Mouse (Mus musculus): ENCODE measurements around the gene Nme1.

The Nme1 gene

DNA sequence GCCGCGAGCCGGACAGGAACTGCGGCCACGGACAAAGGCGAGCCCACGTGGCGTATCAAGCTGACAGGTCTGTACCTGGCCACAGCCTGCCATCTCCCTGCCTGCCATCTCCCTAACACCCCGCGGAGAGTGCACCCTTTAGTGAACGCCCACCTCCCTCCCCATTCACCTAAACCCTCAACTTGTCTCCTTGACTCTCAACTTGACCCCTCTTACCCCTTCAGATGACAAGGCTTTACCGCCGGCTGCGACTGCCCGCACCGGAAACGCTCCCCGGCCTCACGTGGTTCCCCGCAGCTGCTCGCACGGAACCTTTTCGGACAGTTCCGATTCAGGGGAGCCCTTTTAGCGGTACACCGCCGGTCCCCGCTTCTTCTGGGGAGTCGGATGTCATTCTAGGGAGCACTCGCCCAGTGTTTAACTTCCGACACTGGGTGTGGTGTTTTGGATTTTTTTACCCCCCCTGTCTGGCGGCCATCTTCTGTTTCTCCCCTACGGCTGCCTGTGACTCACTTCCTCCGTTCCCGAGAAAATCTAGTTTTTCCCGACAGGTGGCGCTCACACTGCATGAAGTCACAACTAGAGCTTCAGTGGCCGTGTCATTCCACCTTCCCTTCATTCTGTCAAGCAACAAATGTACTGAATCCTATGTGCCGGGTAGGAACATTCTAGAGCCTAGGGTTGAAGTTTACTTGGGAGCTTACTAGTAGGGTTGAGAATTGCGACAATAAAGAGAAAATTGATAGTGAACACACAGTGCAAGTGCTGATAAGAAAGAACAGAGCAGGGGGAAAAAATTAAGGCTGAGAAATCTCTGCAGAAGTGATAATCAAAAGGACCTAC, at the start of gene Nme1, which contains the start of gene Gm20390:
Nme1 (minus strand) TSS at position 517 of the 843 bp plus-strand sequence.
Gm20390 (minus strand) TSS at position 289 of the 843 bp plus-strand sequence.
- DNase-seq: peak; percentile 97

DNA sequence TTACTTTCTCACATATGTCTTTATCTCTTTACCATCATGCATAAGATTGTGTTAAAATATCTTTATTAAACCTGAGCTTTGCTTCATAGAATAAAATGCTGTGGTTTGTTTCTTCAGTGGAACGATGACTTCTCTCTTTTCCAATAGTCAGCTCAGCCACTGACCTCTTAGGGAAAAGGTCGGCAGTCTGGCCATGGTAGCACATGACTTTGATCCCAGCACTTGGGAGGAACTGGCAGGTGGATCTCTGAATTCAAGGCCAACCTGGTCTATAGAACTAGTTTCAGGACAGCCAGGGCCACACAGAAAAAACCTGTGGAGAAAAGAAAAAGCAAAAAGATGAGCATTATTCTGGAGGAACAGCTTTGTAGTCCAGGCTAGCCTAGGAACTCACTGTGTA, 35.0 kb upstream of the Nme1 start:
- DNase-seq: no peak

DNA sequence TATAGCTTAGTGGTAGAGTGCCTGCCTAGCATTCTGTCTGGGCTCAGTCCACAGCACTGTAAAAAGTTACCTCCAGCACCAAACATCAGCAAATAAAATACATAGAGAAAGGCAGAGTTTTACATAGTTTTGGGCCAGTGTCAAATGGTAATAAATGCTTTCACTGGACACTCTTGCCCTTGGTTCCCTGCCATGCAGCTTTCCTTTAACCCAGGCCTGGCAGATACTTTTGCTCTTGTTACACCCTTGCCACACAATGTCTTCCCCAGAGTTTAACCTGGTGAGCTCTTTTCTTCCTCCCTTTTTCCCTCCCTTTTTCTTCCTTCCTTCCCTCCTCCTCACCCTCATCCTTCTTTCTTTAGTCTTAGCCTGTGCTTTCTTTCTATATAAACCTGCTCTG, 31.0 kb upstream of the Nme1 start:
- DNase-seq: no peak

GRCm38 (mm10) chr11:93997141-93997775, 28.9 kb upstream of the Nme1 start:
- peak; percentile 45 for DNase-seq

DNA sequence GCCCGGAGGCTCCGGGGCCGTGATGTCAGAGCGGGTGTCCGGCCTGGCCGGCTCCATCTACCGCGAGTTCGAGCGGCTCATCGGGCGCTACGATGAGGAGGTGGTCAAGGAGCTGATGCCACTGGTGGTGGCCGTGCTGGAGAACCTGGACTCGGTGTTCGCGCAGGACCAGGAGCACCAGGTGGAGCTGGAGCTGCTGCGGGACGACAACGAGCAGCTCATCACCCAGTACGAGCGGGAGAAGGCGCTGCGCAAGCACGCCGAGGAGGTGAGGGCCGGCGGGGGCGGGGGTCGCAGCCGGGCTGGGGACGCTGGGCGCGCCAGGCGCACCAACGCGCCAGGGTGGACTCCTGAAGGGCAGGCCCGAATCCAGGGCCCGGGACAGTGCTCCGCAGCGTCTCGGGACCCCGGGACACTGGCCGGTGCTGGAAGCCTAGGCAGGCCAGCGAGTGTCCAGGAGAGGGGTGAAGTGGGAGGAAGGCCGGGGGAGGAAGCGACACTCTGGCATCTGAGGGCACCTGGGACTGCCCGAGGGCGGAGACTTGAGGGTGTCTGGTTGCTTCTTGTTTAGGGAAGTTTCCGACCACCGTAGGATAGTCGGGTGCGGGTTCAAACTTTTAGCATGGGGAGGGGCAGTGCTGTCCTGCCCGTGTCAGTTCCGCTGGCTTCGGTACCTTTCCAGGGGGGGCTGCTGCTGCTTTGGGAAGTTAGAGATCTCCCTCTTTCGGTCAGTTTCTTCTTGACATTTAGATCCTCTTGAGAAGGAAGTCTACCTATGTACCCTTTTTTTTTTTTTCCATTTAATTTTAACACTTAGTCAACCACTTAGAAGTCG, 28.2 kb upstream of the Nme1 start:
- peak; percentile 69 for DNase-seq

DNA sequence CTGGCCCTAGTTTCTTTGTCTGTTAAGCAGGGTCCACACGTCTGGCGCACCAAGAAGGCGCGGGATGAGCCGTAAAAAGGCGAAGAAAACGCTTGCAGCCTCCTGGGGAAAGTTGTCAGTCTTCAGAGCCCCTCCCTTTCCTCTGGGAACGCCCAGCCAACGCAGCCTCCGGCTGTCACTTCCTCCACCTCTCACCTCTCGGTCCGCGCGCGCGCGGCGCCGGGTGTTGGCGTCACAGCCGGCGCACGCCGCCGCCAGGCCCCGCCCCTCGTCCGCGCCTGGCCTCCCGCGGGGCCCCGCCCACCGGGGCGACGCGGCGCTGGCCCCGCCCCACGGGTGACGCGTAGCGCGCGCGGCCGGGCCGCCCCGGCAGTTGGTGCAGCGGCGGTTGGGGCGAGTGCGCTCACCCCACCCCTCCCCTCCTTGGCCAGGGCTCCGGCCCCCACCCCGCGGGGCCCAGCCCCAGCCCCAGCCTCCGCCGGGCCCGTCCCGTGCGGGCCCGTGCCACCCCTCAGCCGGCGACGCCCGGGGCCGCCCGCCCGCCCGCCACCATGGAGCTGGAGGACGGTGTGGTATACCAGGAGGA, 27.5 kb upstream of the Nme1 start, which contains the start of gene Spag9:
Spag9 (plus strand) TSS at position 372 of the 586 bp plus-strand sequence.
- peak; percentile 95 for DNase-seq

- peak; percentile 68 for DNase-seq
Observed at GRCm38 (mm10) chr11:93995111-93995719, 26.9 kb upstream of the Nme1 start.

- peak; percentile 20 for DNase-seq
Observed at GRCm38 (mm10) chr11:93994531-93994930, 26.2 kb upstream of the Nme1 start.

DNA sequence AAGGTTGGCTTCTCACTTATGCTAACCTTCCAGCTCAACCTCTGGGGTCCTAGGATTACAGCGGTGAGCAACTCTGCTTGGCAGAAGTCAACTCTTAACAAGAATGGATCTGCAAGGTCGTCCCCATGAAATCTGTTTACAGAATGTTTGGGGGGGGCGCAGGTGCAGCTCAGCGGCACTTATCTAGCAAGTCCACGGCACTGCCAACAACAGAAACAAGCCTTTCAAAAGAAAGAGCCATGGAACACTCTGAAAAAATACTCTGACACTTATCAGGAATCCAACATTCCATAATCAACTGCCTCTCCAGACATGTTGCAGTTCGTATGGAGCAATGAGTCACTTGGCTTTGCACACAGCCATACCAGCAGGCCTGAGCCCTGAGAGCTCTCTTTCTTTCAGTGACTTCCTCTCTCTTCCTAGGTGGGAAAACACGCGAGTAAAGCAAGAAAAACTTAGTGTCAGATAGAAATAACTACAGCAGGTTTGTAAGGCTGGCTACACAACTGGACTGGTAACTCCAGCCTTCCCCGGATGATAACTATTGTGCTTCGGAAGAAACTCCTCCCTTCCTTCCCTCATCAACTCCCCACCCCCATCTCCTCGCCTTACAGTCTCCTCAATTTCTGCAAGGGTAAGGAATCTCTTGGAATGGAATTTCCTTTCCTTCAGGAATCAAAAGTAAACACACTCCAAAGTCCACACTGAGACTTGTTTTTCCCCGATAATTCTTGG, 20.2 kb upstream of the Nme1 start:
- DNase-seq: no peak

DNA sequence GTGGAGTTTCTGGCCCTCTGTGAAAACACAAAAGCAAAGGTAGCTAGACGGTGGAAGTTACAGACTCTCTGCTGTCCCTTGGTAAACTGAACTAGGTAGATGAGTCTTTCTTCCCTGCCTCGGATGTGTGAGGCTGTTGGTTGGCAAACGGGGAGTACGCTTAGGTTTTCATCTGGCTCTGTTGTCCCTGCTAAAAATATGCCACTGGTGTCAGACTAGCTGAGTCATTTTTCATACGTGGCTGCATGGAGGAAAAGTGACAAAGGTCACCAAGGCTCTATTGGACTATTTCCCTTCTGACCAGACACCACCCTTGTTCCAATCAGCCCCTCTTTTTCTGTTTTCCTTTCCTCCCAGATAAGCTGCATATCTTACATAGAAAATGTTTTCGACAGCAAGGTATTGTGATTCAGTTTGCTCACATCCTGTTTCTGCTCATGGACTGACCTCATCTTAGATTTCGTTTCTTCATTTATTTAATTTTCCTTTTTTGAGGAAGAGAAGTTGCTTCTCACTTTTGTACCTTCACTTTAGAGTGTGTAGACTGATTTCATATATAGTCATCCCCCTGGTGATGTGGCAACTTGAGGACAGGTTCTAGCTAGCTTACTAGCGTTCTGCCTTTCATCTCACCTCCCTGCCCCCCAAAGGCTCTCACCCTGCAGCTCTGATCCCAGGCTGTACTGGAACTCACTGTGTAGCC, 19.5 kb upstream of the Nme1 start:
- DNase-seq: no peak

DNA sequence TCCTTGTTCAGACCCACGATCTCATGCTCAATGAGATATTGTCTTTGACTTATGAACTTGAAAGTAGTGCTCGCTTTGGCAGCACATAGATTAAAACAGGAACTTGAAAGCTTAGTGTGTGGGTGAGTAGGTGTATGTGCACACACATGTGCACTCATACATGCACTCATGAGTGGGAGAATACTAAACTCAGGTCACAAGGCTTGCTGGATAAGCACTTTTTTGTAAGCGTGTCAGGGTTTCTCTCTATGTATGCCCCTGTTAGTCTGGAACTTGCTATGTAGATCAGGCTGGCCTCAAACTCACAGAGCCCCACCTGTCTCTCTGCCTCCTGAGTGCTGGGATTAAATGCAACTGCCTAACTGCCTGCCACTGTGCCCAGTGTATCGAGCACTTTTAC, 18.7 kb upstream of the Nme1 start:
- DNase-seq: no peak

DNA sequence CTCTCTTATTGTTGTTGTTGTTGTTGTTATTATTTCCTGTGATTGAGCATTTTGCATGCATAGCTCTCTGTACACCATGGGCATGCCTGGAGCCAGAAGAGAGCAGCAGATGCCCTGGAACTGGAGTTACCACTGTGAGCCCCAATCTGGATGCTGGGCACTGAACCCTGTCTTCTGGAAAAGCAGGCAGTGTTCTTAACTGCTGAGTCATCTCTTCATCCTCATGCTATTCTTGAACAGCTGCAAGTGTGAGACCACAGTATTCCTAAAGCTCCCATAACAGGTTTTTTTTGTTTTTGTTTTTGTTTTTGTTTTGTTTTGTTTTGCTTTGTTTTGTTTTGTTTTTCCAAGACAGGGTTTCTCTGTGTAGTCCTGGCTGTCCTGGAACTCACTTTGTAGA, 18.0 kb upstream of the Nme1 start:
- no peak for DNase-seq

- DNase-seq: no peak
Observed at GRCm38 (mm10) chr11:93985265-93985664, 16.9 kb upstream of the Nme1 start.

- DNase-seq: no peak
Observed at GRCm38 (mm10) chr11:93984619-93985018, 16.3 kb upstream of the Nme1 start.

- DNase-seq: no peak
Observed at GRCm38 (mm10) chr11:93979502-93980049, 11.3 kb upstream of the Nme1 start.

- DNase-seq: no peak
Observed at GRCm38 (mm10) chr11:93972951-93973350, 4.6 kb upstream of the Nme1 start.

DNA sequence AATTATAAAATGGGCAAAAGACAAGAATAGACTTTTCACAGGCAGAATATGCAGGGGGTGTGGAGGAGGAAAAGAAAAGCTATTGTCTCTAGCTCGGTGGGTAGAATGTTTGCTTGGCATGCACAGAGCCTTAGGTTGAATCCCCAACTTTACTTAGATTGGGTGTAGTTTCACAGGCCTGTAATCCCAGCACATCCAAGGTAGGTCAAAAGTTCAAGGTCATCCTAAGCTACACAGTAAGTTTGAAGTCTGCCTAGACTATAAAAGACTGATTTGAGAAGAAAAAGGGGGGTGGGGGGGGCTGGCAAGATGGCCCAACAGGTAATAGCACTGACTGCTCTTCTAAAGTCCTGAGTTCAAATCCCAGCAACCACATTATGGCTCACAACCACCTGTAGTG, 1.5 kb upstream of the Nme1 start:
- no peak for DNase-seq

GRCm38 (mm10) chr11:93969171-93969570, 850 bp upstream of the Nme1 start:
- no peak for DNase-seq

GRCm38 (mm10) chr11:93968848-93969128, 467 bp upstream of the Nme1 start:
- DNase-seq: no peak

- DNase-seq: peak; percentile 26
Observed at GRCm38 (mm10) chr11:93967381-93967780, 940 bp downstream of the Nme1 start.

GRCm38 (mm10) chr11:93965391-93965790, 2.9 kb downstream of the Nme1 start:
- no peak for DNase-seq
